Mouse (Mus musculus): ENCODE results near the gene Wiz. TPM values are rescaled to one million over a fixed set of nuclear protein-coding genes. Genes with fewer than 3 reads are reported as not detected.

Gene Wiz
- polyA plus RNA-seq (2015; fragmentation: Nextera tagmentation; extraction: Ambion mirVana): 25.3 and 28.7 TPM in 2 replicates

- under 1% methylated on average over 24 of the region's 44 CpGs for WGBS
- ATAC-seq (ENCODE audit: insufficient number of reproducible peaks, insufficient read depth, low FRiP score, low TSS enrichment, low read depth): peak; percentile 81
These were observed at the start of gene Wiz for GRCm38 (mm10) chr17:32389101-32389659. Gene Wiz, minus strand, starts transcription at chr17:32389439.

GRCm38 (mm10) chr17:32437106-32437505, 47.9 kb upstream of the Wiz start:
- 87% methylated on average over 4 of the region's 4 CpGs for WGBS
- ATAC-seq (ENCODE audit: insufficient number of reproducible peaks, insufficient read depth, low FRiP score, low TSS enrichment, low read depth): no peak
- Histone ChIP-seq H3K36me3 (no peaks in the 10 kb centered on the region), H3K4me2 (no peak overlapping the region), H3K27me3 (0 out of 2 replicates have a peak, but pooled peaks cover 7% of the 10 kb centered on the region), H3K9me3 (no peaks in the 10 kb centered on the region), H3K4me1 (no peaks in the 10 kb centered on the region), H3K4me3 (no peak overlapping the region), H3K9ac (no peak overlapping the region), H3K27ac (no peak overlapping the region)

More at GRCm38 (mm10) chr17:32389101-32389659, at the start of gene Wiz:
- Histone ChIP-seq H3K36me3 (peaks cover 15% of the 10 kb centered on the region), H3K4me1 (peaks cover 13% of the 10 kb centered on the region), H3K27me3 (peaks cover 43% of the 10 kb centered on the region), H3K9ac (peak within 1 kb of the TSS; percentile 85), H3K4me2 (peak within 1 kb of the TSS; percentile 99), H3K4me3 (peak within 1 kb of the TSS; percentile 73), H3K27ac (peak within 1 kb of the TSS; percentile 81), H3K9me3 (no peaks in the 10 kb centered on the region)

- 69% methylated on average over 5 of the region's 5 CpGs for WGBS
- no peak overlapping the region for H3K4me3 ChIP-seq
- H3K36me3 ChIP-seq: no peaks in the 10 kb centered on the region
- no peaks in the 10 kb centered on the region for H3K4me1 ChIP-seq
- H3K4me2 ChIP-seq: no peak overlapping the region
- ATAC-seq (ENCODE audit: insufficient number of reproducible peaks, insufficient read depth, low FRiP score, low TSS enrichment, low read depth): no peak
- H3K9me3 ChIP-seq: no peaks in the 10 kb centered on the region
- no peaks in the 10 kb centered on the region for H3K27me3 ChIP-seq
- H3K27ac ChIP-seq: no peak overlapping the region
- 0 out of 2 replicates have a peak overlapping the region, but pooled peaks have one; percentile 27 for H3K9ac ChIP-seq
These were observed 45.9 kb upstream of the Wiz start for GRCm38 (mm10) chr17:32435151-32435550.

GRCm38 (mm10) chr17:32434324-32434723, 45.1 kb upstream of the Wiz start:
- WGBS: 77% methylated on average over 4 of the region's 4 CpGs

GRCm38 (mm10) chr17:32431972-32432371, 42.7 kb upstream of the Wiz start:
- Histone ChIP-seq H3K36me3 (no peaks in the 10 kb centered on the region), H3K9ac (no peak overlapping the region), H3K4me3 (no peak overlapping the region), H3K4me1 (no peaks in the 10 kb centered on the region), H3K27me3 (0 out of 2 replicates have a peak, but pooled peaks cover 6% of the 10 kb centered on the region), H3K9me3 (no peaks in the 10 kb centered on the region), H3K4me2 (no peak overlapping the region), H3K27ac (no peak overlapping the region)
- 62% methylated on average over 3 of the region's 3 CpGs for WGBS
- no peak for ATAC-seq (ENCODE audit: insufficient number of reproducible peaks, insufficient read depth, low FRiP score, low TSS enrichment, low read depth)

More at GRCm38 (mm10) chr17:32434324-32434723, 45.1 kb upstream of the Wiz start:
- Histone ChIP-seq H3K36me3 (no peaks in the 10 kb centered on the region), H3K27me3 (no peaks in the 10 kb centered on the region), H3K4me3 (no peak overlapping the region), H3K9ac (no peak overlapping the region), H3K9me3 (no peaks in the 10 kb centered on the region), H3K4me2 (no peak overlapping the region), H3K4me1 (no peaks in the 10 kb centered on the region), H3K27ac (no peak overlapping the region)
- ATAC-seq (ENCODE audit: insufficient number of reproducible peaks, insufficient read depth, low FRiP score, low TSS enrichment, low read depth): no peak

- ATAC-seq (ENCODE audit: insufficient number of reproducible peaks, insufficient read depth, low FRiP score, low TSS enrichment, low read depth): no peak
- H3K4me2 ChIP-seq: no peak overlapping the region
- no peaks in the 10 kb centered on the region for H3K36me3 ChIP-seq
- no peaks in the 10 kb centered on the region for H3K9me3 ChIP-seq
- H3K4me1 ChIP-seq: no peaks in the 10 kb centered on the region
- no peak overlapping the region for H3K9ac ChIP-seq
- no peak overlapping the region for H3K27ac ChIP-seq
- peaks cover 6% of the 10 kb centered on the region; the same call in 1 of the 2 replicates for H3K27me3 ChIP-seq
- no peak overlapping the region for H3K4me3 ChIP-seq
These were observed 37.4 kb upstream of the Wiz start for GRCm38 (mm10) chr17:32426610-32427009.

- no peak within 1 kb of the TSS for H3K27ac ChIP-seq
- ATAC-seq (ENCODE audit: insufficient number of reproducible peaks, insufficient read depth, low FRiP score, low TSS enrichment, low read depth): no peak
- no peak within 1 kb of the TSS for H3K4me3 ChIP-seq
- H3K4me1 ChIP-seq: no peaks in the 10 kb centered on the region
- peaks cover 6% of the 10 kb centered on the region; the same call in 1 of the 2 replicates for H3K27me3 ChIP-seq
- 92% methylated on average over 2 of the region's 2 CpGs for WGBS
- no peak within 1 kb of the TSS for H3K4me2 ChIP-seq
- no peaks in the 10 kb centered on the region for H3K36me3 ChIP-seq
- no peaks in the 10 kb centered on the region for H3K9me3 ChIP-seq
- no peak within 1 kb of the TSS for H3K9ac ChIP-seq
These were observed 34.8 kb upstream of the Wiz start, which contains the start of gene Pglyrp2 for GRCm38 (mm10) chr17:32424034-32424433. Gene Pglyrp2, minus strand, starts transcription at chr17:32424167.

- whole genome bisulfite sequencing: 82% methylated on average over 8 of the region's 8 CpGs
- Histone ChIP-seq H3K4me1 (no peaks in the 10 kb centered on the region), H3K9ac (no peak overlapping the region), H3K36me3 (no peaks in the 10 kb centered on the region), H3K27ac (no peak overlapping the region), H3K4me2 (no peak overlapping the region), H3K4me3 (no peak overlapping the region), H3K27me3 (peaks cover 11% of the 10 kb centered on the region), H3K9me3 (no peaks in the 10 kb centered on the region)
- no peak for ATAC-seq (ENCODE audit: insufficient number of reproducible peaks, insufficient read depth, low FRiP score, low TSS enrichment, low read depth)
These were observed 31.5 kb upstream of the Wiz start for GRCm38 (mm10) chr17:32420781-32421180.

GRCm38 (mm10) chr17:32419989-32420388, 30.8 kb upstream of the Wiz start:
- H3K9ac ChIP-seq: no peak overlapping the region
- no peaks in the 10 kb centered on the region for H3K36me3 ChIP-seq
- ATAC-seq (ENCODE audit: insufficient number of reproducible peaks, insufficient read depth, low FRiP score, low TSS enrichment, low read depth): no peak
- no peak overlapping the region for H3K27ac ChIP-seq
- no peaks in the 10 kb centered on the region for H3K4me1 ChIP-seq
- H3K4me2 ChIP-seq: no peak overlapping the region
- WGBS: 75% methylated on average over 2 of the region's 2 CpGs
- H3K4me3 ChIP-seq: no peak overlapping the region
- peaks cover 19% of the 10 kb centered on the region for H3K27me3 ChIP-seq
- no peaks in the 10 kb centered on the region for H3K9me3 ChIP-seq

- H3K9me3 ChIP-seq: no peaks in the 10 kb centered on the region
- no peak overlapping the region for H3K4me2 ChIP-seq
- WGBS: 92% methylated on average over 14 of the region's 14 CpGs
- no peak overlapping the region for H3K9ac ChIP-seq
- H3K27ac ChIP-seq: no peak overlapping the region
- H3K27me3 ChIP-seq: peaks cover 26% of the 10 kb centered on the region
- H3K4me1 ChIP-seq: no peaks in the 10 kb centered on the region
- H3K36me3 ChIP-seq: no peaks in the 10 kb centered on the region
- no peak for ATAC-seq (ENCODE audit: insufficient number of reproducible peaks, insufficient read depth, low FRiP score, low TSS enrichment, low read depth)
- no peak overlapping the region for H3K4me3 ChIP-seq
These were observed 27.5 kb upstream of the Wiz start for GRCm38 (mm10) chr17:32416771-32417170.

- no peaks in the 10 kb centered on the region for H3K4me1 ChIP-seq
- WGBS: 50% methylated on average over 24 of the region's 24 CpGs
- no peaks in the 10 kb centered on the region for H3K36me3 ChIP-seq
- no peak overlapping the region for H3K9ac ChIP-seq
- peaks cover 26% of the 10 kb centered on the region for H3K27me3 ChIP-seq
- no peak for ATAC-seq (ENCODE audit: insufficient number of reproducible peaks, insufficient read depth, low FRiP score, low TSS enrichment, low read depth)
- H3K4me2 ChIP-seq: peak overlapping the region; percentile 11; the same call in 1 of the 2 replicates
- no peak overlapping the region for H3K4me3 ChIP-seq
- H3K27ac ChIP-seq: no peak overlapping the region
- no peaks in the 10 kb centered on the region for H3K9me3 ChIP-seq
These were observed 26.3 kb upstream of the Wiz start for GRCm38 (mm10) chr17:32415417-32416020.

- ATAC-seq (ENCODE audit: insufficient number of reproducible peaks, insufficient read depth, low FRiP score, low TSS enrichment, low read depth): no peak
- WGBS: 87% methylated on average over 6 of the region's 6 CpGs
These were observed 22.7 kb upstream of the Wiz start for GRCm38 (mm10) chr17:32411898-32412297.

More at GRCm38 (mm10) chr17:32411898-32412297, 22.7 kb upstream of the Wiz start:
- Histone ChIP-seq H3K36me3 (no peaks in the 10 kb centered on the region), H3K4me1 (no peaks in the 10 kb centered on the region), H3K9ac (no peak overlapping the region), H3K9me3 (no peaks in the 10 kb centered on the region), H3K27ac (no peak overlapping the region), H3K4me3 (no peak overlapping the region), H3K4me2 (no peak overlapping the region), H3K27me3 (peaks cover 25% of the 10 kb centered on the region)
